Mouse (Mus musculus) midbrain, embryonic 14.5 days (tissue): ENCODE measurements around the gene Kcnk4. TPM values are rescaled to one million over a fixed set of nuclear protein-coding genes. Genes with fewer than 3 reads are reported as not detected.

Source experiments
- ATAC-seq: fragments of 200-750 bp; cut with Nextera tagmentation; 2 replicates; pipeline ENCODE4 v1.8.0; 2017; ENCODE audit warnings: moderate number of reproducible peaks, moderate library complexity; ENCODE audit not compliant: low FRiP score, low TSS enrichment
- DNase-seq: peaks from one replicate; pipeline ENCODE4 v3.0.0-alpha.2; 2015
- H3K27ac ChIP-seq: fragments of 300-500 bp; sonication (generic); replicated peaks from 2 replicates; pipeline ENCODE4 v1.5.1; 2014; ENCODE audit warnings: mild to moderate bottlenecking, low read depth, low read length, moderate library complexity
- H3K27me3 ChIP-seq: fragments of 300-500 bp; sonication (generic); 2 replicates; pipeline ENCODE4 v1.6.1; 2014; ENCODE audit warnings: low read length, control low read depth, mixed read lengths; ENCODE audit not compliant: control insufficient read depth, insufficient read depth
- H3K36me3 ChIP-seq: fragments of 300-500 bp; sonication (generic); 2 replicates; pipeline ENCODE4 v1.6.1; 2014; ENCODE audit warnings: low read length, control low read depth; ENCODE audit not compliant: control insufficient read depth, insufficient read depth
- H3K4me1 ChIP-seq: fragments of 300-500 bp; sonication (generic); 2 replicates; pipeline ENCODE4 v1.6.1; 2014; ENCODE audit warnings: mild to moderate bottlenecking, antibody characterized with exemption, low read length, control low read depth; ENCODE audit not compliant: control insufficient read depth, insufficient read depth
- H3K4me2 ChIP-seq: fragments of 300-500 bp; sonication (generic); 2 replicates; pipeline ENCODE4 v1.6.1; 2014; ENCODE audit warnings: mild to moderate bottlenecking, low read length, moderate library complexity
- H3K4me3 ChIP-seq: fragments of 300-500 bp; sonication (generic); replicated peaks from 2 replicates; pipeline ENCODE4 v1.5.1; 2014; ENCODE audit warnings: low read depth, low read length
- H3K9ac ChIP-seq: fragments of 300-500 bp; sonication (generic); replicated peaks from 2 replicates; pipeline ENCODE4 v1.6.1; 2014; ENCODE audit warnings: mild to moderate bottlenecking, low read length, moderate library complexity
- H3K9me3 ChIP-seq: fragments of 300-500 bp; sonication (generic); 2 replicates; pipeline ENCODE4 v1.6.1; 2016; ENCODE audit warnings: low read length, control low read depth, mixed read lengths; ENCODE audit not compliant: control insufficient read depth
- WGBS: fragments of 180-500 bp; shearing (Covaris S2); extraction: QIAGEN DNeasy Blood & Tissue Kit; methylation state at CpG from one replicate; pipeline ENCODE4 v1.1.7; 2014; 5-methylcytosine and 5-hydroxymethylcytosine counted together
- polyA plus RNA-seq: library from polyadenylated mRNA; unstranded; fragments of >200 nt; fragmentation: Nextera tagmentation; extraction: Ambion mirVana; gene quantifications from 2 replicates; pipeline ENCODE4 v1.2.1, GENCODE M21; 2014

Kcnk4 gene
- polyA plus RNA-seq, 1 experiment from 2014 or later: 1.9 TPM

- WGBS: 86% methylated on average over 13 of the region's 13 CpGs
These were observed 43.7 kb upstream of the Kcnk4 start for GRCm38 (mm10) chr19:6977759-6978638.

GRCm38 (mm10) chr19:6975537-6976521 lies 41.5 kb upstream of the Kcnk4 start, which contains the start of gene Plcb3:
Plcb3 (minus strand) TSS chr19:6976470.
- no peaks in the 10 kb centered on the region for H3K9me3 ChIP-seq
- H3K27me3 ChIP-seq: no peaks in the 10 kb centered on the region
- peak; percentile 83 for DNase-seq
- H3K4me2 ChIP-seq: peak within 1 kb of the TSS; percentile 78
- WGBS: under 1% methylated on average over 16 of the region's 16 CpGs
- peak within 1 kb of the TSS; percentile 95 for H3K27ac ChIP-seq
- H3K36me3 ChIP-seq: peaks cover 22% of the 10 kb centered on the region
- ATAC-seq: no peak
- H3K4me1 ChIP-seq: peaks cover 36% of the 10 kb centered on the region
- peak within 1 kb of the TSS; percentile 79 for H3K9ac ChIP-seq
- H3K4me3 ChIP-seq: peak within 1 kb of the TSS; percentile 74

More at GRCm38 (mm10) chr19:6977759-6978638, 43.7 kb upstream of the Kcnk4 start:
- Histone ChIP-seq H3K4me3 (peak overlapping the region; percentile 66; the same call in 1 of the 2 replicates), H3K9me3 (no peaks in the 10 kb centered on the region), H3K4me2 (peak overlapping the region; percentile 78), H3K9ac (peak overlapping the region; percentile 4; the same call in 1 of the 2 replicates), H3K4me1 (peaks cover 40% of the 10 kb centered on the region), H3K27me3 (no peaks in the 10 kb centered on the region), H3K27ac (0 out of 2 replicates have a peak overlapping the region, but pooled peaks have one; percentile 96), H3K36me3 (peaks cover 22% of the 10 kb centered on the region)
- no peak for ATAC-seq
- DNase-seq: no peak

GRCm38 (mm10) chr19:6974211-6975205 lies 40.2 kb upstream of the Kcnk4 start, which contains the start of gene Ppp1r14b:
Ppp1r14b (plus strand) TSS chr19:6974968.
- H3K27ac ChIP-seq: peak within 1 kb of the TSS; percentile 95
- peaks cover 22% of the 10 kb centered on the region for H3K36me3 ChIP-seq
- DNase-seq: peak; percentile 93
- peak within 1 kb of the TSS; percentile 78 for H3K4me2 ChIP-seq
- peaks cover 5% of the 10 kb centered on the region; the same call in 1 of the 2 replicates for H3K27me3 ChIP-seq
- WGBS: under 1% methylated on average over 82 of the region's 84 CpGs
- ATAC-seq: peak; percentile 75
- no peaks in the 10 kb centered on the region for H3K9me3 ChIP-seq
- H3K9ac ChIP-seq: peak within 1 kb of the TSS; percentile 79
- peak within 1 kb of the TSS; percentile 74 for H3K4me3 ChIP-seq
- H3K4me1 ChIP-seq: peaks cover 44% of the 10 kb centered on the region

- Histone ChIP-seq H3K4me1 (peaks cover 35% of the 10 kb centered on the region), H3K27ac (peak overlapping the region; percentile 95)
- no peak for ATAC-seq
These were observed 39.4 kb upstream of the Kcnk4 start for GRCm38 (mm10) chr19:6973581-6974190.

GRCm38 (mm10) chr19:6972247-6972917 lies 38.1 kb upstream of the Kcnk4 start:
- Histone ChIP-seq H3K9me3 (no peaks in the 10 kb centered on the region), H3K4me2 (no peak overlapping the region), H3K9ac (no peak overlapping the region), H3K36me3 (peaks cover 9% of the 10 kb centered on the region), H3K4me1 (peaks cover 24% of the 10 kb centered on the region), H3K27ac (no peak overlapping the region), H3K4me3 (no peak overlapping the region), H3K27me3 (peaks cover 20% of the 10 kb centered on the region)
- DNase-seq (no peak), ATAC-seq (no peak)
- 80% methylated on average over 13 of the region's 13 CpGs for WGBS

More at GRCm38 (mm10) chr19:6973581-6974190, 39.4 kb upstream of the Kcnk4 start:
- H3K9me3 ChIP-seq: no peaks in the 10 kb centered on the region
- H3K27me3 ChIP-seq: peaks cover 13% of the 10 kb centered on the region
- peaks cover 22% of the 10 kb centered on the region for H3K36me3 ChIP-seq
- peak overlapping the region; percentile 78 for H3K4me2 ChIP-seq
- peak overlapping the region; percentile 74 for H3K4me3 ChIP-seq
- peak; percentile 22 for DNase-seq
- H3K9ac ChIP-seq: peak overlapping the region; percentile 79
- 42% methylated on average over 12 of the region's 12 CpGs for WGBS

- Histone ChIP-seq H3K9ac (no peak overlapping the region), H3K27me3 (peaks cover 20% of the 10 kb centered on the region), H3K36me3 (peaks cover 4% of the 10 kb centered on the region; the same call in 1 of the 2 replicates), H3K4me1 (peaks cover 19% of the 10 kb centered on the region), H3K4me3 (no peak overlapping the region), H3K4me2 (no peak overlapping the region), H3K27ac (no peak overlapping the region), H3K9me3 (no peaks in the 10 kb centered on the region)
- 57% methylated on average over 6 of the region's 6 CpGs for WGBS
- no peak for DNase-seq
- ATAC-seq: no peak
These were observed 37.3 kb upstream of the Kcnk4 start for GRCm38 (mm10) chr19:6971644-6972043.

- Histone ChIP-seq H3K27ac (no peak overlapping the region), H3K27me3 (peaks cover 20% of the 10 kb centered on the region), H3K4me2 (peak overlapping the region; percentile 46), H3K9me3 (no peaks in the 10 kb centered on the region), H3K4me3 (no peak overlapping the region), H3K9ac (no peak overlapping the region; the same call in 1 of the 2 replicates), H3K36me3 (no peaks in the 10 kb centered on the region), H3K4me1 (peaks cover 12% of the 10 kb centered on the region)
- 15% methylated on average over 11 of the region's 11 CpGs for WGBS
- DNase-seq: no peak
- ATAC-seq: no peak
These were observed 36.3 kb upstream of the Kcnk4 start for GRCm38 (mm10) chr19:6970460-6971085.
